Mouse (Mus musculus) frontal cortex, postnatal 10 days (tissue): ENCODE data around the gene Siah1b.
A peak's percentile ranks its signal among the peaks of the same experiment; 100 is the strongest.

Experiments used
- DNase-seq, 2 experiments: peaks; one replicate each; pipeline ENCODE4 v3.0.0; 2022; ENCODE audit warnings: low spot score in 2 of 2, mixed read lengths in 1 of 2

The Siah1b gene

DNA sequence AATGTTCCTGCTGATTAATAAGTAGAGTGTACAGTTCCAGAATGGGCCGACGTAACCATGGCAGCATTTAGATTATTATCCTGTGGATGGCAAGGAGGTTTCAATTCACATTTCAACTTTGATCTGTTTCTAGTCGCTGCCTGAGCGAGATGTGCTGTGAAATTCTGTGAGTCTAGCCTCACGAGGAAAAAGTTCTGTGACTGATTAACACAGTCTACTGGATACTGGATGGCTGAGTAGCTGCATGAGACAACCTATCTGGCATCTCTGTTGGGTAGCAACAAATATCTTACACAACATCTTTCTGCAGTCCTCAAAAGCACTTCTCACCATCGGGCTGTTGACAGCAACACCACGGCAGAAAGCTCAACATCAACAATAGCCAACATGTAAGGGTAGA is 43.8 kb downstream of the Siah1b start:
- no peak for DNase-seq

GRCm38 (mm10) chrX:164027607-164028289 is 48.5 kb downstream of the Siah1b start, which contains the start of gene Car5b:
TSS of gene Car5b (minus strand) at chrX:164027997.
- DNase-seq = peak; percentile 38 to 62
